ENCODE assay signal across 1 mouse cellular context in genomic region chr7:140036281-140037170, GRCm38 (mm10).
TF ChIP-seq lines count a peak whose summit lies in the region.

Zfp511 (plus strand) TSS chr7:140036391.
Tubgcp2 (minus strand) TSS chr7:140036669.

TF ChIP-seq in CH12.LX, 34 proteins besides CTCF, POLR2A, EP300 and RAD21 (continued from another document):
- TF ChIP-seq MEF2A (IDR thresholded peaks at IDR 0.05; ENCODE audit: borderline replicate concordance, low read depth, low read length) (peak; percentile 60), E2F4 (IDR thresholded peaks at IDR 0.05; ENCODE audit: insufficient replicate concordance, low read depth, low read length) (peak; percentile 86; the same call in 1 of the 2 replicates), ELF1 (IDR thresholded peaks at IDR 0.05; ENCODE audit: low read depth, low read length) (peak; percentile 83), HCFC1 (IDR thresholded peaks at IDR 0.05; ENCODE audit: low read depth, low read length) (peak; percentile 90)
